Mouse (Mus musculus) embryo, embryonic 11.5 days (tissue): ENCODE results near the gene Psen1.

Experiments used
- DNase-seq: peaks from one replicate; pipeline ENCODE4 v3.0.0-alpha.2; 2012; ENCODE audit warnings: low read depth, low spot score

Psen1 gene

DNA sequence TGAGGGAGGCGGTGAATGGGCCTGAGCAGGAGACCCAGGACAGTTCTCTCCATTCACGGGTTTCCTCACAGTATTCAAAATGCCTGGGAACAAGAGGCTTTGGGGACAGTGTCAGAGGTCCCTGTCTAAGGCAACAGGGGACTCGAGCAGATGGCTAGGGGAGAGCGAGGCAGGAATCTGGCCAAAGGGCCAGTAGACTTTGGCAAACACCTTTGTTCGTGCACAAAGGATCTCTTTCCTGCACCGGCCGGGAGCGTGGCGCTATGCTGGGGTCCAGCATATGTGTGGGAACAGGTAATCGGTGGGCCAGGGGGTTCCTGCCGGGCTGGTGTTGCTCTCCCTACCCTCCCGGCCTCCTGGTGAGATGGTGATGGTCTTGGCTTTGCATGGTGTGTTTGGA, 87.7 kb downstream of the Psen1 start:
- DNase-seq, result no peak

DNA sequence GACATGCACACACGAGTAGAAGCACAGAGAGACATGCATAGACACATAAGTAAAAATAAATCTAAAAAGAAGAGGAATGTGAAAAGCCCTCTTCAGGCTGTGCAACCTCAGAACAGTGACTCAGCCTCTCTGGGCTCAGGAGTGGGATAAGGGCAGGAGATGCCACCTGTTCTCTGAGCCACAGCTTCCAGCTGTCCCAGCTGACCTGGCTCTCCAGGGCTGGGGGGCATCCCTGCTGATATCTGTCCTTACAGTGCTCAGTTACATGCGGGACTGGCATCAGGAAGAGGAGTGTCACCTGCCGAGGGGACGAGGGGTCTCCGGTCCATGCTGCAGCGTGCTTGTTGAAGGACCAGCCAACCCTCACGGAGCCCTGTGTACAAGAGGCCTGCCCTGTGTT, 88.8 kb downstream of the Psen1 start:
- DNase-seq, result no peak

DNA sequence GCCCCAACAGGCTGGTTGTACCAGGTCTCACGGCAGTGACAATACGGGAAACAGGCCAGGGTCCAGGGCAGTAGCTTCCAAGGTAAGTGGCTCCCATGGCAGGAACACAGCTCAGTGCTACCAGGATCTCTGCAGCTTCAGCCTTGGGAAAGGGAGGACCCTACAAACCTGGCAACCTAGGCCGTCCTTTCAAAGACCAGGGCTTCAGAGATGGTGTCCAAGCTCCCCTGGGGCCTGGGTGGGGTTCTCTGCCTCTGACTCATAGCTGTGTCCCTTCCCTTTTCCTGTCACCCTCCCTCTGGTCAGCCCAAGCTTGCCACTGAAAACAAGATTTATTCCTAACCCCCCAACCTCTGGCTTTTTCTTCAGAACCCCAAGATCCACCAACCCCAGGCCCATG, 92.2 kb downstream of the Psen1 start:
- no peak for DNase-seq

DNA sequence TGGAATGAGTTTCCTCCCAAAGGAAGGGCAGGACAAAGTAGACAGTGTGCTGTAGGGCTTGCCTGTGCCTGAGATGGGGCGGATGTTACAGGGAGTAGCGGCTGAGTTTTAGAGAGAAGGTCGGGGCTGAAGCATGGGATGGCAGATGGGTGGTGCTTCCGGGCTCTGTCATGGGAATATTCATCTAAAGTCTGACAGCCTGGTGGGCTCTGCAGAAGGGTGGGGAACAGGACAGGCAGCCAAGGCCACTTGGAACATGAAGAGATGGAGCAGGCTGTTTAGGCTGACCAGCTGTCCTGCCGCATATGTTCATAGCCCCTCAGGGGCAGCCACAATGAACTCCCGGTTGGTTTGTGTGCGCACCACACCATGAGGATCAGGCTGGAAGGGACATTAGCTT, 93.3 kb downstream of the Psen1 start:
- DNase-seq, result no peak

DNA sequence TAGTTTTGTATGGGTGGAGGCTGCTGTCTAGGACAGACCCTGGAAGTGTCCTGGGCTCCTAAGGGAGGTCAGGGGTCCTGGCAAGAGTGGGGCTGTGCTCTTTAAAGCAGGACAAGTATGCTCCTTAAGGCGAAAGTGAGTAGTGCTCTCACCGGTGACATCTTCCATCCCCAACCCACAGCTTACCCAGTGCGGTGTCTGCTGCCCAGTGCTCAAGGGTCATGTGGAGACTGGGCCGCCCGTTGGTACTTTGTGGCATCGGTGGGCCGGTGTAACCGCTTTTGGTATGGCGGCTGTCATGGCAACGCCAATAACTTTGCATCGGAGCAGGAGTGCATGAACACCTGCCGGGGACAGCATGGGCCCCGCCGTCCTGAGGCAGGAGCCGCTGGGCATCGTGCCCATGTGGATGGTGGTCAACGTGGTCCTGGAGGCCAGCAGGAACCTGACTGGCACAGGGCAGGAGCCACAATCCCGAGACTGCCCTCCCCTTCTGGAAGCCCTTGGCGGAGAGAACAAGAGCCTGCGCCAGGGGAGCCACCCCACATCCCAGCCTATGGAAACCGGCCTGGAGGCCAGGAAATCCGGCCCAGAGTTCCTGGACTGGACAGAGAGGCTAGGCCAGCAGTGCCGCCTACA, 93.8 kb downstream of the Psen1 start:
- no peak for DNase-seq

DNA sequence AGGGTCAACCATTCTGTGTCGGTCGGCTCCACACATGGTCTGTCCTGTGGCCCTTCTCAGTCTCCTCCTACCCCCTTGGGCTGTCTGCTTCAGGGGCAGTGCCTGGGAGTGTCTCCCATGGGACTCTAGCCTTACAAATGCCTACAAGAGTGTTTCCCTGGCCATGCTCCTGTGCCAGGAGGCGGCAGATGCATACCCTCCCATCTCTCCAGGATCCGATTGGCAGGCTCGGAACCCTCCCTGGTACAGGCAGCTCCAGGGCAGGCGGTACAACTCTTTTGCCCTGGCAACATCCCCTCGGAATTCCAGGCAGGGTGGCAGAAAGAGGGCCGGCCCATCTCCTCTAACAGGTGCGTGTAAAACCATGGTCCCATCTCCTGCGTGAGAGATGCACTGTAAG, 94.7 kb downstream of the Psen1 start:
- DNase-seq, result no peak
